Mouse (Mus musculus) liver, embryonic 14.5 days (tissue): ENCODE measurements at regions not wholly inside any gene's neighbourhood (a gene's known extent, or its start where the extent isn't known, plus 50 kb on each side); places are given as distances from the start of the nearest gene placed in this dataset.

ENCODE experiments used
- CTCF ChIP-seq: IDR thresholded peaks from 2 replicates; pipeline ENCODE4 v1.5.1; 2016; ENCODE audit warnings: antibody characterized with exemption, low read depth, control low read depth
- EP300 ChIP-seq: IDR thresholded peaks from 2 replicates; pipeline ENCODE4 v1.6.1; 2016; ENCODE audit warnings: antibody characterized with exemption, low read depth

DNA sequence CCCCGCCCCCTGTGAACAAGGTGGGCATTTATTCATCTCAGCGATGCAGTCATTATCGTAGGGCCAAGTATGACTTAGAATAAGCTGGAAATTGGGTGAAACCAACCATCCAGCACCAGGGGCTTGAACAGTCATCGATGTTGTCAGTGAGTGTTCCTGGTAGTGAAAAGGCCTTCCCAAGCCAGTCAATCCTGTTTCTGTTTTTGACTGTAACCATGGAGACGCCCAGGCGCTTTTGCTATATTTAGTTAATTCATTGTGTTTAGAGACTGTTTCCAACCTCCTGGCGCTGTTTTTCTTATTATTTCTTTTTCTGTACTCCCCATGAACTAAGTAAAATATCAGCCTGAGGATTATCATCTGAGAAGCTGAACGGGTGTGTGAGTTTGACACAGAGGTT is 113.4 kb downstream of the Dusp6 start:
- TF ChIP-seq CTCF (no peak), EP300 (no peak)
